Mouse (Mus musculus) lung, postnatal 0 days (tissue): ENCODE data around the gene Tph1. TPM values are rescaled to one million over a fixed set of nuclear protein-coding genes. Genes with fewer than 3 reads are reported as not detected.
"Not testable (repeated sequence)": the region's sequence is repeated elsewhere in the genome, so short reads cannot be mapped to it uniquely, and the experiment has no call there.

ENCODE experiments used
- ATAC-seq: fragments of 200-750 bp; cut with Nextera tagmentation; 2 replicates; pipeline ENCODE4 v1.8.0; 2017; ENCODE audit warnings: moderate library complexity
- DNase-seq: peaks from one replicate; pipeline ENCODE4 v3.0.0-alpha.2; 2016; ENCODE audit warnings: low spot score
- H3K27ac ChIP-seq: fragments of 300-500 bp; sonication (generic); 2 replicates; pipeline ENCODE4 v1.5.1; 2014; ENCODE audit warnings: antibody characterized with exemption, mild to moderate bottlenecking, low read length, mixed read lengths
- H3K27me3 ChIP-seq: fragments of 300-500 bp; sonication (generic); replicated peaks from 2 replicates; pipeline ENCODE4 v1.6.1; 2014; ENCODE audit warnings: low read length, mixed read lengths; ENCODE audit not compliant: insufficient read depth
- H3K36me3 ChIP-seq: fragments of 300-500 bp; sonication (generic); 2 replicates; pipeline ENCODE4 v1.6.1; 2014; ENCODE audit warnings: low read length, mixed read lengths; ENCODE audit not compliant: insufficient read depth
- H3K4me1 ChIP-seq: fragments of 300-500 bp; sonication (generic); 2 replicates; pipeline ENCODE4 v1.6.1; 2014; ENCODE audit warnings: antibody characterized with exemption, low read depth, low read length, mixed read lengths; ENCODE audit not compliant: insufficient read depth
- H3K4me2 ChIP-seq: fragments of 300-500 bp; sonication (generic); replicated peaks from 2 replicates; pipeline ENCODE4 v1.6.1; 2014; ENCODE audit warnings: low read depth, mild to moderate bottlenecking, low read length, moderate library complexity, mixed read lengths
- H3K4me3 ChIP-seq: fragments of 300-500 bp; sonication (generic); 2 replicates; pipeline ENCODE4 v1.5.1; 2014; ENCODE audit warnings: low read depth, low read length
- H3K9ac ChIP-seq: fragments of 300-500 bp; sonication (generic); replicated peaks from 2 replicates; pipeline ENCODE4 v1.6.1; 2014; ENCODE audit warnings: low read depth, mild to moderate bottlenecking
- H3K9me3 ChIP-seq: fragments of 300-500 bp; sonication (generic); 2 replicates; pipeline ENCODE4 v1.6.1; 2016; ENCODE audit warnings: low read length, mixed read lengths
- CTCF ChIP-seq: IDR thresholded peaks from 2 replicates; pipeline ENCODE4 v1.5.1; 2016; ENCODE audit warnings: antibody characterized with exemption, mild to moderate bottlenecking
- EP300 ChIP-seq: IDR thresholded peaks from 2 replicates; pipeline ENCODE4 v1.6.1; 2016; ENCODE audit warnings: antibody characterized with exemption, mild to moderate bottlenecking, control low read depth
- WGBS: fragments of 180-500 bp; shearing (Covaris S2); extraction: QIAGEN DNeasy Blood & Tissue Kit; methylation state at CpG from one replicate; pipeline ENCODE4 v1.1.7; 2014; 5-methylcytosine and 5-hydroxymethylcytosine counted together
- polyA plus RNA-seq: library from polyadenylated mRNA; unstranded; fragments of >200 nt; fragmentation: Nextera tagmentation; extraction: Ambion mirVana; gene quantifications from 2 replicates; pipeline ENCODE4 v1.2.1, GENCODE M21; 2015

Gene Tph1
- polyA plus RNA-seq, 1 experiment from 2014 or later: 0.32 TPM

DNA sequence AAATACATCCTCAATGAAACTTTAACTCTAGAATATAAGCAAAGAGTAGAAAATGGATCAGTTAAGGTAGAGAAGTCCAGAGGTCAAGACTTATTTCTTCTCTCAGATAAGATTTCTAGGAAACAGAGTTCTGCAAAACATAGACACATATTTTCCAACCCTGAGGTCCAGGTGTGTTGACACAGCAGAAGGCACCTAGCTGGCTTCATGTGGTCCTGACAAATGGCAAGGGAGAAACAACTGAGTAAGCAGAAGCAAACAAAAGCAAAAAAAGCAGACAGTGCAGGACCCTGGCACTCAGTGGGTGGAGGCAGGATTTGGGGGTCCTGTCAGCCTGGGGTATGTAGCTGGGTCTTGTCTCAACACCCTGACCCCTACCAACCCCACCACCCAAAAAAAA is 8.4 kb upstream of the Tph1 start:
- Histone ChIP-seq H3K27ac (no peak overlapping the region), H3K36me3 (no peaks in the 10 kb centered on the region), H3K4me1 (no peaks in the 10 kb centered on the region), H3K4me2 (no peak overlapping the region), H3K9me3 (no peaks in the 10 kb centered on the region), H3K27me3 (no peaks in the 10 kb centered on the region), H3K4me3 (no peak overlapping the region), H3K9ac (no peak overlapping the region)
- TF ChIP-seq EP300: no peak
- TF ChIP-seq CTCF: no peak
- ATAC-seq (no peak), DNase-seq (no peak)

GRCm38 (mm10) chr7:46679044-46679443 is 6.7 kb upstream of the Tph1 start:
- not testable (repeated sequence) for ATAC-seq, H3K4me3 ChIP-seq, H3K27me3 ChIP-seq, H3K27ac ChIP-seq, H3K4me1 ChIP-seq, H3K36me3 ChIP-seq, H3K4me2 ChIP-seq, H3K9me3 ChIP-seq, H3K9ac ChIP-seq, DNase-seq
- 68% methylated on average over 7 of the region's 7 CpGs for WGBS

DNA sequence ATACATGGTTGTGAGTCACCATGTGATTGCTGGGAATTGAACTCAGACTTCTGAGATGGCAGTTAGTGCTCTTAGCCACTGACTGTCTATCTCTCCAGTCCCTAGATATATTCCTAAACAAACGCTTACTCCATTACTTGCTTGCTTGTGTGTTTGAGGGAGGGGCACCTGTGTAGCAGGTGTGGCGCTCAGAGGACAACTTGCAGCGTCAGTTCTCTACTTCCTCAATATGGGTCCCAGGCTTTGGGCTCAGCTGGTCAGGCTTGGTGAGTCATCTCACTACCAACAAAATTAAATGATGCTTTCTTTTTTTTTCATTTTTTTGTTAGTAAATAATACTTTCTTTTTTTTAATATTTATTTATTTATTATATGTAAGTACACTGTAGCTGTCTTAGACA is 6.1 kb upstream of the Tph1 start:
- no peaks in the 10 kb centered on the region for H3K9me3 ChIP-seq
- TF ChIP-seq EP300 (no peak), CTCF (no peak)
- 85% methylated on average over 3 of the region's 3 CpGs for WGBS
- H3K27me3 ChIP-seq: no peaks in the 10 kb centered on the region
- H3K9ac ChIP-seq: no peak overlapping the region
- no peaks in the 10 kb centered on the region for H3K4me1 ChIP-seq
- H3K36me3 ChIP-seq: no peaks in the 10 kb centered on the region
- ATAC-seq: no peak
- DNase-seq: no peak
- H3K4me2 ChIP-seq: no peak overlapping the region
- H3K4me3 ChIP-seq: no peak overlapping the region
- no peak overlapping the region for H3K27ac ChIP-seq

DNA sequence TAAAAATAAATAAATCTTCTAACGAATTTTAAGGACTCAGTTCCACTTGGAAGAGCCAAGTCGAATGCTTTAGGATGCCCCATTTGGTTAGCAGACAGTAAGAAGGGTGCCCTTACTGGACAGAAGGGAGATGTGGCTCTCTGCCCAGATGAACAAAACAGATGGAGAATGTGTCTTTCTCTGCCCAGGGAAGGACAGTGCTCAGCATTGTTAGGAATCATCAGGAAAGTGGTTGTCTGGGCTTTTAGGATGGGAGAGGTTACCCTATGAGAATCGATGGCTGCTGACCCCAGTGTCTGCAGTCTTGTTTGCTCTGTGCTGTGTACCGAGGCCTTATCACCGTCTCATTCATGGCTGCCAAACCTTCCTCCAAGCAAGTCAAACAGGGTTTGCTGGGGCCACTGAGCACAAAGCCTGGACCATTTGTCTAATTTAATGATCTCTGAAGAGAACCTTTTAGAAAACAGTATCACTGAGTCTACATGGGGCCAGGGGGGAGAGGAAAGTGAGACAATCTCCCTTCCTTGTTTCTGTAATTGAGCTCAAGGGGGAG is 4.5 kb upstream of the Tph1 start:
- H3K9ac ChIP-seq: no peak overlapping the region
- no peak overlapping the region for H3K4me2 ChIP-seq
- TF ChIP-seq CTCF: no peak
- TF ChIP-seq EP300: no peak
- no peaks in the 10 kb centered on the region for H3K4me1 ChIP-seq
- no peaks in the 10 kb centered on the region for H3K36me3 ChIP-seq
- no peak overlapping the region for H3K4me3 ChIP-seq
- H3K9me3 ChIP-seq: no peaks in the 10 kb centered on the region
- DNase-seq: no peak
- ATAC-seq: no peak
- H3K27me3 ChIP-seq: no peaks in the 10 kb centered on the region
- WGBS: 47% methylated on average over 5 of the region's 5 CpGs
- H3K27ac ChIP-seq: no peak overlapping the region

- no peaks in the 10 kb centered on the region for H3K27me3 ChIP-seq
- DNase-seq (no peak), ATAC-seq (no peak)
- H3K4me2 ChIP-seq: no peak overlapping the region
- no peak for TF ChIP-seq EP300
- TF ChIP-seq CTCF: no peak
- WGBS: 73% methylated on average over 8 of the region's 8 CpGs
- no peaks in the 10 kb centered on the region for H3K4me1 ChIP-seq
- no peaks in the 10 kb centered on the region for H3K9me3 ChIP-seq
- no peak overlapping the region for H3K9ac ChIP-seq
- H3K4me3 ChIP-seq: no peak overlapping the region
- H3K36me3 ChIP-seq: no peaks in the 10 kb centered on the region
- no peak overlapping the region for H3K27ac ChIP-seq
These were observed 3.5 kb upstream of the Tph1 start for GRCm38 (mm10) chr7:46675886-46676285.

DNA sequence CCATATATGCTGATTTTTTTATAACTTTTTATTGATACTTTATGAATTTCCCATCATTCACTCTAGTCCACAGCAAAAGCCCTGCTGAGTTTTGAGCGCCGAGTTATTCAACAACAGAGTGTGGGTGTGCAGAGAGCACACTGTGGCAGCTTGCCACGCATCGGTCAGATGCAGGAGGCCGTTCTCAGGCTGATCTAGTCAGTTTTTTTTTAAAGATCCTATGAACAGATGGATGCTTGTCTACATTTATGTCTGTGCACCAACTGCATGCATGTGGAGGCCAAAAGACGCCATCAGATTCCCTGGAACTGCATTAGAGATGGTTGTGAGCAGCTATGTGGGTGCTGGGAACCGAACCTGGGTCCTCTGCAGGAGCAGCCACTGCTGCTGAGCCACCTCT is 2.7 kb upstream of the Tph1 start:
- WGBS: 90% methylated on average over 7 of the region's 7 CpGs
- Histone ChIP-seq H3K36me3 (no peaks in the 10 kb centered on the region), H3K4me3 (no peak overlapping the region), H3K27ac (no peak overlapping the region), H3K4me2 (no peak overlapping the region), H3K9me3 (no peaks in the 10 kb centered on the region), H3K4me1 (no peaks in the 10 kb centered on the region), H3K9ac (no peak overlapping the region), H3K27me3 (no peaks in the 10 kb centered on the region)
- DNase-seq: no peak
- ATAC-seq: no peak
- TF ChIP-seq EP300: no peak
- TF ChIP-seq CTCF: no peak

DNA sequence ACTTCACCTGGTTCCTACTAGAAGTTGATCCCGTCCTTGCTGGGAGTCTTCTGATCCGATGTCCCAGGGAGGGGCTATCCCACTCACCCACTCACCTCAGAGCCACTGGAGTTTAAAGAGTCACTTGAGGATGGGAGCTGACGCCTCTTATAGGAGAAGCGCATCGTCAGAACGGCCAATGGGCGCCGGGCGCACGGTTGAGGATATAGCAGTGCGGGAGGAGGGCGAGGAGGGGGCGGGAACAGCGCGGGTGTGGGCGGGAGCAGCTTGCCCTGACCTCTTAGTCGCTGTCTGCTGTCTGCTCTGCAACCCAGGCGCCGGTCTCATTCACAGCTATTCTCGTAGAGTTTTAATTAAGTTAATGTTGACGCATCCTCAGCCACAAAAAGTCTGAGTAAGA is 5.1 kb downstream of the Tph1 start:
- Histone ChIP-seq H3K27me3 (0 out of 2 replicates have a peak, but pooled peaks cover 3% of the 10 kb centered on the region), H3K4me1 (no peaks in the 10 kb centered on the region), H3K4me3 (no peak overlapping the region), H3K9me3 (no peaks in the 10 kb centered on the region), H3K36me3 (no peaks in the 10 kb centered on the region), H3K27ac (no peak overlapping the region), H3K4me2 (no peak overlapping the region), H3K9ac (no peak overlapping the region)
- WGBS: 2% methylated on average over 20 of the region's 21 CpGs
- ATAC-seq (no peak), DNase-seq (peak; percentile 11)
- TF ChIP-seq EP300 (no peak), CTCF (no peak)
